Mouse (Mus musculus): ENCODE measurements around the gene Ugt2a1. TPM values are rescaled to one million over a fixed set of nuclear protein-coding genes. Genes with fewer than 3 reads are reported as not detected.

Gene Ugt2a1
- not detected for polyA plus RNA-seq (2015; fragmentation: Illumina TruSeq; extraction: RNeasy Lipid Tissue Mini Kit (QIAGEN cat#74804); ENCODE audit: insufficient read depth, low read depth, low replicate concordance)

DNA sequence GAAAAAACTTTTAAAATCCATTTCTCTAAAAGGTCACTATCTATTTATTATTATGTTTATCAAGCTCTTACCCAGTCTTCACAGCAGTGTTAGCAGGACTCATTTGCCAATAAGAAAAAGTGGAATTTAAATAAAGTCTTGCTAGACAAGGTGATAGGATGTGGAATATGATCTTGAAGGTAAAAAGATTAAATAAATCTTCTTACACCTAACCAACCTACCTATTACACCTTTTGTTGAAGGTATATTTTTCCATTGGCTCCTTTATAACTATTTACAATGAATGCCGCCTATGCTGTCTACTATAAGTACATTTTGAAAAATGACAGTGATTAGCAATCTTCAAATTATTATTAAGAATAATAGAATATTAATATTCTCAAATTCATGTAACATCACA lies at the start of gene Ugt2a1:
Ugt2a1 (minus strand) TSS at position 101 of the 400 bp plus-strand sequence.

DNA sequence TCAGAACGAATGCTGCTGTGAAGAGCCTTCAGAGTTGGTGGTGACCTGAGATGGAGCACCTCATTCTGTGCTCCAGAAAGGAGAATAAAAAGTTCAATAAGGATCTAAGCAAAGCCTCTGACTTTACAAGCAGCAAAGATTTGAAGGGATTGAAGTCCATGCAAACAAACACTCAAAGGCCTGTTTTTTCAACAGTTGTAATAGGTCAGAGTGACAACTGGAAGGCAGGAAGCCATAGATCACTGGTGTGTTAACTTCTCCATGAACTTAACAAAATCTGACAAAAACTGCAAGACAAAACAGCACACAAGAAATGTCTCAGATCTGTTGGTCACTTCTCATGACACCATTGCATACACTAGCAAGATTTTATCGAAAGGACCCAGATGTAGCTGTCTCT lies 47.4 kb upstream of the Ugt2a1 start, which contains the start of gene Sult1b1:
Sult1b1 (minus strand) TSS at position 85 of the 400 bp plus-strand sequence.

GRCm38 (mm10) chr5:87486706-87487105 lies 4.0 kb downstream of the Ugt2a1 start, which contains the start of gene Gm43638:
Gene Gm43638 (minus strand): TSS chr5:87486806.

DNA sequence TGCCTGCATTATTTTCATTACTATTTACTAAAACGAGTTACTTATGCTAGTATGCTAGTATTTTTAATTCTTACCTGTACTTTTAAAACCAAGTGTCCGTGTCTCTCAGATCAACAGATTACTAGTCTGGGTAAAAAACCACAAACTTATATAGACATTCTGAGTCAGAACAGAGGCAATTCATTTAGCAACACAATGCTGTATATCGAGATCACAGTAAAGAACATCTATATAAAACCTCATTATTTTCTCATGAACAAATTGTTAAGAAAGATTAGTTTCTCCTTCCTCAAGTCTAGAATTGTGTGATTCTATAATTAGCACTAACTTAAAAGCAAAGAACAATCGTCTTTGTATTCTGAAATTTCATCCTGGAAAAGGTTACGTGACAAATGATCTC lies 8.5 kb downstream of the Ugt2a1 start, which contains the start of gene Ugt2a2:
Ugt2a2 (minus strand) TSS at position 101 of the 400 bp plus-strand sequence.

DNA sequence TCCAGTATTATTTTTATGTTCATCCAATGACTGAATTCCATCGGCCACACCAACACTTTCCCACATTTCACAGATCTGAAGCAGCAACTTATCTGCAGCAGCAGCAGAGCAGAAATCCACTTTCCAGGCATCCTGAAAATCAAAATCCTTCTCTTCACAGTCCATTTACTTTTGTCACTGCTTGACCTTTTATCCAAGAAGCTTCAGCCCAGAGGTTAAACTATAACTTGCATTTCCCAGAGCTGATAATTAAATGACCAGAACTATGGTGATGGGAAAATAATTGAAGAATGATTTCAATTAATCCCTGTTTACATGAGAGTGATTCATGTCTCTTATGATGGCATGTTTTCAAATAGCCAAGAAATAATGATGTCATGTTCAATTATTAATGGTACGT lies 66.6 kb downstream of the Ugt2a1 start, which contains the start of gene Ugt2b38:
Ugt2b38 (minus strand) TSS at position 163 of the 400 bp plus-strand sequence.

Other genes starting within 250 kb of the Ugt2a1 start
- gene Ugt2b37, start 236.1 kb downstream of the Ugt2a1 start, polyA plus RNA-seq (2015; fragmentation: Illumina TruSeq; extraction: RNeasy Lipid Tissue Mini Kit (QIAGEN cat#74804); ENCODE audit: insufficient read depth, low read depth, low replicate concordance) = not detected
- not detected for gene Ugt2a3, start 153.7 kb downstream of the Ugt2a1 start, polyA plus RNA-seq (2015; fragmentation: Illumina TruSeq; extraction: RNeasy Lipid Tissue Mini Kit (QIAGEN cat#74804); ENCODE audit: insufficient read depth, low read depth, low replicate concordance)
- gene Ugt2b38, start 66.7 kb downstream of the Ugt2a1 start, polyA plus RNA-seq (2015; fragmentation: Illumina TruSeq; extraction: RNeasy Lipid Tissue Mini Kit (QIAGEN cat#74804); ENCODE audit: insufficient read depth, low read depth, low replicate concordance) = not detected
- gene Ugt2a2, start 8.6 kb downstream of the Ugt2a1 start, polyA plus RNA-seq (2015; fragmentation: Illumina TruSeq; extraction: RNeasy Lipid Tissue Mini Kit (QIAGEN cat#74804); ENCODE audit: insufficient read depth, low read depth, low replicate concordance) = not detected
- gene Gm43638, start 4.1 kb downstream of the Ugt2a1 start, polyA plus RNA-seq (2015; fragmentation: Illumina TruSeq; extraction: RNeasy Lipid Tissue Mini Kit (QIAGEN cat#74804); ENCODE audit: insufficient read depth, low read depth, low replicate concordance) = not detected
- not detected for gene Sult1b1, start 47.3 kb upstream of the Ugt2a1 start, polyA plus RNA-seq (2015; fragmentation: Illumina TruSeq; extraction: RNeasy Lipid Tissue Mini Kit (QIAGEN cat#74804); ENCODE audit: insufficient read depth, low read depth, low replicate concordance)
- 1.00 TPM for gene Sult1d1, start 78.2 kb upstream of the Ugt2a1 start, polyA plus RNA-seq (2015; fragmentation: Illumina TruSeq; extraction: RNeasy Lipid Tissue Mini Kit (QIAGEN cat#74804); ENCODE audit: insufficient read depth, low read depth, low replicate concordance)
- not detected for gene Sult1e1, start 100.7 kb upstream of the Ugt2a1 start, polyA plus RNA-seq (2015; fragmentation: Illumina TruSeq; extraction: RNeasy Lipid Tissue Mini Kit (QIAGEN cat#74804); ENCODE audit: insufficient read depth, low read depth, low replicate concordance)
- gene Csn1s1, start 175.3 kb upstream of the Ugt2a1 start, polyA plus RNA-seq (2015; fragmentation: Illumina TruSeq; extraction: RNeasy Lipid Tissue Mini Kit (QIAGEN cat#74804); ENCODE audit: insufficient read depth, low read depth, low replicate concordance) = not detected
- not detected for gene Csn2, start 208.8 kb upstream of the Ugt2a1 start, polyA plus RNA-seq (2015; fragmentation: Illumina TruSeq; extraction: RNeasy Lipid Tissue Mini Kit (QIAGEN cat#74804); ENCODE audit: insufficient read depth, low read depth, low replicate concordance)